Mouse (Mus musculus) hindbrain, embryonic 15.5 days (tissue): ENCODE data around the gene Chd1l. TPM values are rescaled to one million over a fixed set of nuclear protein-coding genes. Genes with fewer than 3 reads are reported as not detected.

ENCODE experiments used
- ATAC-seq: fragments of 200-750 bp; cut with Nextera tagmentation; 2 replicates; pipeline ENCODE4 v1.8.0; 2017; ENCODE audit warnings: low read depth, moderate number of reproducible peaks, moderate TSS enrichment; ENCODE audit not compliant: low FRiP score
- H3K27ac ChIP-seq: fragments of 300-500 bp; sonication (generic); replicated peaks from 2 replicates; pipeline ENCODE4 v1.5.1; 2015; ENCODE audit warnings: mild to moderate bottlenecking, inconsistent platforms
- H3K27me3 ChIP-seq: fragments of 300-500 bp; sonication (generic); 2 replicates; pipeline ENCODE4 v1.6.1; 2015; ENCODE audit warnings: control low read depth, inconsistent platforms
- H3K36me3 ChIP-seq: fragments of 300-500 bp; sonication (generic); 2 replicates; pipeline ENCODE4 v1.6.1; 2015; ENCODE audit warnings: control low read depth, inconsistent platforms
- H3K4me1 ChIP-seq: fragments of 300-500 bp; sonication (generic); replicated peaks from 2 replicates; pipeline ENCODE4 v1.6.1; 2015; ENCODE audit warnings: control low read depth, inconsistent platforms
- H3K4me2 ChIP-seq: fragments of 300-500 bp; sonication (generic); 2 replicates; pipeline ENCODE4 v1.6.1; 2015; ENCODE audit warnings: moderate library complexity, mild to moderate bottlenecking, inconsistent platforms
- H3K4me3 ChIP-seq: fragments of 300-500 bp; sonication (generic); 2 replicates; pipeline ENCODE4 v1.5.1; 2015; ENCODE audit warnings: mild to moderate bottlenecking, inconsistent platforms
- H3K9ac ChIP-seq: fragments of 300-500 bp; sonication (generic); 2 replicates; pipeline ENCODE4 v1.6.1; 2015; ENCODE audit warnings: inconsistent platforms
- H3K9me3 ChIP-seq: fragments of 300-500 bp; sonication (generic); 2 replicates; pipeline ENCODE4 v1.6.1; 2016; ENCODE audit warnings: control low read depth, inconsistent platforms
- WGBS: fragments of 180-500 bp; shearing (Covaris S2); methylation state at CpG from one replicate; pipeline ENCODE4 v1.1.7; 2015; 5-methylcytosine and 5-hydroxymethylcytosine counted together
- polyA plus RNA-seq: library from polyadenylated mRNA; unstranded; fragments of >200 nt; fragmentation: Nextera tagmentation; extraction: Ambion mirVana; gene quantifications from 2 replicates; pipeline ENCODE4 v1.2.1, GENCODE M21; 2015

Chd1l gene
- 6.3 and 6.7 TPM in 2 replicates for polyA plus RNA-seq

GRCm38 (mm10) chr3:97609845-97610410, at the start of gene Chd1l:
Gene Chd1l, minus strand, starts transcription at chr3:97610203.
- under 1% methylated on average over 55 of the region's 56 CpGs for WGBS
- ATAC-seq, result peak; percentile 97

GRCm38 (mm10) chr3:97659746-97660145, 49.7 kb upstream of the Chd1l start:
- Histone ChIP-seq H3K36me3 (peaks cover 23% of the 10 kb centered on the region), H3K4me3 (peak overlapping the region; percentile 88), H3K27ac (no peak overlapping the region), H3K4me1 (peaks cover 25% of the 10 kb centered on the region), H3K27me3 (no peaks in the 10 kb centered on the region), H3K4me2 (peak overlapping the region; percentile 83), H3K9me3 (no peaks in the 10 kb centered on the region), H3K9ac (0 out of 2 replicates have a peak overlapping the region, but pooled peaks have one; percentile 72)
- ATAC-seq, result no peak
- WGBS, result 67% methylated on average over 7 of the region's 7 CpGs

More at GRCm38 (mm10) chr3:97609845-97610410, at the start of gene Chd1l:
- peak within 1 kb of the TSS; percentile 73 for H3K4me3 ChIP-seq
- peak within 1 kb of the TSS; percentile 86 for H3K9ac ChIP-seq
- peak within 1 kb of the TSS; percentile 52 for H3K4me2 ChIP-seq
- no peaks in the 10 kb centered on the region for H3K27me3 ChIP-seq
- H3K4me1 ChIP-seq, result peaks cover 7% of the 10 kb centered on the region; the same call in 1 of the 2 replicates
- H3K36me3 ChIP-seq, result no peaks in the 10 kb centered on the region
- H3K27ac ChIP-seq, result peak within 1 kb of the TSS; percentile 91
- H3K9me3 ChIP-seq, result no peaks in the 10 kb centered on the region

GRCm38 (mm10) chr3:97658426-97659193, 48.6 kb upstream of the Chd1l start:
- under 1% methylated on average over 50 of the region's 50 CpGs for WGBS
- no peaks in the 10 kb centered on the region for H3K9me3 ChIP-seq
- peaks cover 12% of the 10 kb centered on the region for H3K36me3 ChIP-seq
- H3K4me1 ChIP-seq, result peaks cover 25% of the 10 kb centered on the region
- peak overlapping the region; percentile 88 for H3K4me3 ChIP-seq
- H3K9ac ChIP-seq, result peak overlapping the region; percentile 72
- H3K4me2 ChIP-seq, result peak overlapping the region; percentile 83
- H3K27ac ChIP-seq, result peak overlapping the region; percentile 82
- no peaks in the 10 kb centered on the region for H3K27me3 ChIP-seq
- ATAC-seq, result peak; percentile 83

GRCm38 (mm10) chr3:97657655-97658411, 47.8 kb upstream of the Chd1l start, which contains the start of gene Prkab2:
Gene Prkab2, plus strand, starts transcription at chr3:97658193.
- peaks cover 6% of the 10 kb centered on the region; the same call in 1 of the 2 replicates for H3K36me3 ChIP-seq
- peaks cover 25% of the 10 kb centered on the region for H3K4me1 ChIP-seq
- no peaks in the 10 kb centered on the region for H3K9me3 ChIP-seq
- peak within 1 kb of the TSS; percentile 72 for H3K9ac ChIP-seq
- ATAC-seq, result peak; percentile 95
- H3K27ac ChIP-seq, result peak within 1 kb of the TSS; percentile 82
- H3K4me2 ChIP-seq, result peak within 1 kb of the TSS; percentile 83
- H3K4me3 ChIP-seq, result peak within 1 kb of the TSS; percentile 88
- no peaks in the 10 kb centered on the region for H3K27me3 ChIP-seq
- WGBS, result 1% methylated on average over 51 of the region's 51 CpGs

GRCm38 (mm10) chr3:97654901-97655300, 44.9 kb upstream of the Chd1l start:
- no peak for ATAC-seq
- Histone ChIP-seq H3K36me3 (no peaks in the 10 kb centered on the region), H3K9me3 (no peaks in the 10 kb centered on the region), H3K9ac (no peak overlapping the region), H3K4me1 (peaks cover 17% of the 10 kb centered on the region), H3K27ac (no peak overlapping the region), H3K27me3 (no peaks in the 10 kb centered on the region), H3K4me3 (no peak overlapping the region), H3K4me2 (no peak overlapping the region)
- WGBS, result 84% methylated on average over 8 of the region's 8 CpGs

- Histone ChIP-seq H3K4me2 (no peak overlapping the region), H3K36me3 (no peaks in the 10 kb centered on the region), H3K4me3 (no peak overlapping the region), H3K9me3 (no peaks in the 10 kb centered on the region), H3K27me3 (no peaks in the 10 kb centered on the region), H3K9ac (no peak overlapping the region), H3K27ac (no peak overlapping the region), H3K4me1 (peaks cover 6% of the 10 kb centered on the region)
- 92% methylated on average over 5 of the region's 5 CpGs for WGBS
- ATAC-seq, result no peak
These were observed 43.8 kb upstream of the Chd1l start for GRCm38 (mm10) chr3:97653781-97654180.

GRCm38 (mm10) chr3:97651604-97652003, 41.6 kb upstream of the Chd1l start:
- 88% methylated on average over 10 of the region's 10 CpGs for WGBS
- Histone ChIP-seq H3K4me2 (no peak overlapping the region), H3K4me1 (no peaks in the 10 kb centered on the region), H3K4me3 (no peak overlapping the region), H3K27ac (no peak overlapping the region), H3K9ac (no peak overlapping the region), H3K27me3 (no peaks in the 10 kb centered on the region), H3K36me3 (no peaks in the 10 kb centered on the region), H3K9me3 (no peaks in the 10 kb centered on the region)
- no peak for ATAC-seq

- 85% methylated on average over 6 of the region's 6 CpGs for WGBS
These were observed 39.5 kb upstream of the Chd1l start for GRCm38 (mm10) chr3:97649469-97649868.

GRCm38 (mm10) chr3:97649022-97649421, 39.0 kb upstream of the Chd1l start:
- H3K27ac ChIP-seq, result no peak overlapping the region
- no peak overlapping the region for H3K4me2 ChIP-seq
- no peak for ATAC-seq
- no peaks in the 10 kb centered on the region for H3K27me3 ChIP-seq
- H3K4me3 ChIP-seq, result no peak overlapping the region
- H3K9ac ChIP-seq, result no peak overlapping the region
- no peaks in the 10 kb centered on the region for H3K9me3 ChIP-seq
- 78% methylated on average over 3 of the region's 3 CpGs for WGBS
- H3K4me1 ChIP-seq, result no peaks in the 10 kb centered on the region
- H3K36me3 ChIP-seq, result no peaks in the 10 kb centered on the region

More at GRCm38 (mm10) chr3:97649469-97649868, 39.5 kb upstream of the Chd1l start:
- no peaks in the 10 kb centered on the region for H3K9me3 ChIP-seq
- ATAC-seq, result no peak
- no peak overlapping the region for H3K27ac ChIP-seq
- no peak overlapping the region for H3K4me2 ChIP-seq
- no peak overlapping the region for H3K4me3 ChIP-seq
- no peak overlapping the region for H3K9ac ChIP-seq
- no peaks in the 10 kb centered on the region for H3K36me3 ChIP-seq
- no peaks in the 10 kb centered on the region for H3K4me1 ChIP-seq
- H3K27me3 ChIP-seq, result no peaks in the 10 kb centered on the region

- WGBS, result 39% methylated on average over 1 of the region's 1 CpGs
- Histone ChIP-seq H3K36me3 (no peaks in the 10 kb centered on the region), H3K9ac (no peak overlapping the region), H3K27me3 (no peaks in the 10 kb centered on the region), H3K4me1 (no peaks in the 10 kb centered on the region), H3K4me3 (no peak overlapping the region), H3K27ac (no peak overlapping the region), H3K4me2 (no peak overlapping the region), H3K9me3 (no peaks in the 10 kb centered on the region)
- ATAC-seq, result no peak
These were observed 38.5 kb upstream of the Chd1l start for GRCm38 (mm10) chr3:97648518-97648917.

GRCm38 (mm10) chr3:97642001-97642400, 32.0 kb upstream of the Chd1l start:
- Histone ChIP-seq H3K36me3 (no peaks in the 10 kb centered on the region), H3K4me1 (no peaks in the 10 kb centered on the region), H3K27ac (no peak overlapping the region), H3K27me3 (no peaks in the 10 kb centered on the region), H3K4me3 (no peak overlapping the region), H3K4me2 (no peak overlapping the region), H3K9me3 (no peaks in the 10 kb centered on the region), H3K9ac (no peak overlapping the region)
- no peak for ATAC-seq
- 86% methylated on average over 9 of the region's 9 CpGs for WGBS

- Histone ChIP-seq H3K4me2 (no peak overlapping the region), H3K27ac (no peak overlapping the region), H3K36me3 (no peaks in the 10 kb centered on the region), H3K9me3 (no peaks in the 10 kb centered on the region), H3K9ac (no peak overlapping the region), H3K4me3 (no peak overlapping the region), H3K27me3 (no peaks in the 10 kb centered on the region), H3K4me1 (no peaks in the 10 kb centered on the region)
- WGBS, result 92% methylated on average over 4 of the region's 4 CpGs
- ATAC-seq, result no peak
These were observed 31.4 kb upstream of the Chd1l start for GRCm38 (mm10) chr3:97641396-97641795.
